Mouse (Mus musculus) cerebellum, adult 2 months (tissue): ENCODE measurements around the gene Wif1.

ENCODE experiments used
- CTCF ChIP-seq: fragments of 200-500 bp; IDR thresholded peaks from 2 replicates; pipeline ENCODE4 v1.5.1; 2011; ENCODE audit warnings: low read depth, mild to moderate bottlenecking, control low read depth, low read length, moderate library complexity, borderline replicate concordance; ENCODE audit not compliant: insufficient read depth
- POLR2A ChIP-seq: fragments of 200-500 bp; IDR thresholded peaks from 2 replicates; pipeline ENCODE4 v1.6.1; 2011; ENCODE audit warnings: low read length, control low read depth, borderline replicate concordance; ENCODE audit not compliant: insufficient read depth

- TF ChIP-seq POLR2A (no peak), CTCF (no peak)
Observed at GRCm38 (mm10) chr10:121011496-121011895, 22.3 kb upstream of the Wif1 start.
